Mouse (Mus musculus) liver, embryonic 14.5 days (tissue): ENCODE measurements at regions not wholly inside any gene's neighbourhood (a gene's known extent, or its start where the extent isn't known, plus 50 kb on each side); places are given as distances from the start of the nearest gene placed in this dataset.

Source experiments
- CTCF ChIP-seq: IDR thresholded peaks from 2 replicates; pipeline ENCODE4 v1.5.1; 2016; ENCODE audit warnings: antibody characterized with exemption, low read depth, control low read depth
- EP300 ChIP-seq: IDR thresholded peaks from 2 replicates; pipeline ENCODE4 v1.6.1; 2016; ENCODE audit warnings: antibody characterized with exemption, low read depth

DNA sequence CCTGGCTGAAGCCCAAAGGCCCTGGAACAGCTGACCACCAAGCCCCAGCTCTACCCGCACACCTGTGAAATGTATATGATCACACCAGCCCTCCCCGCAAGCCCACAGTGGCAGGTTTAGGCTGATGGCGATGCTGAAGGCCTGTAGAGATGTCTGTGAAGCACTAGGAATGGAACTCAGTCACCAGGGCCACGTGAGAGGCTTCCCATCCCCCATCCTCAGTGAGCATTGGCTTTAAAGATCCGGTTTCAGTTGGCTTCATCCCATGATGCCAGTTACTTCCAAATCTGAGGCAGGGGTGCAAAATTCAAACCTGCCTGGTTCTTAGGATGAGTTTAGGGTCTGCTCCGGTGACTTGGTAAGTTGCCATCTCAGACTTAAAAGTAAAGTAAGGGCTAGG lies 91.9 kb downstream of the Rpl14 start:
- TF ChIP-seq CTCF: no peak
- TF ChIP-seq EP300: no peak
